Mouse (Mus musculus): ENCODE measurements around the gene Spin1.

DNA sequence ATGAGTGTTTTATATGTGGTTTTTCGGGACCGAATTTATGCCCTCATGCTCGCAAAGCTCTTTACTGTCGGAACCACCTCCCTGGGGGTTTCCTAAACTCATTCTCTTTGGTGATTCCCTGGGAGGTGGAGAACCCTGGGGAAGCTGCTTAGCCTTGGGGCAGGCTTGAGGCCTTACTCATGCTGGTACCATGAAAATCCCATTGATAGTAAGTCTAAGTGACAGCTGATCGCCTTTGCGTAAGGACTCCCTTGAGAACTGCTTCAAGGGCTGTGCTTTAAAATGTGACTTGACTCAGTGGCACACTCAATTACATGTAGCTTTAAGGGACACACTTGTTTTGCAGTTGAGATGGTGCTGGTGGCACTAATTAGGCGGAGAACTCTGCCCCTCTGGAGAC is 71.9 kb downstream of the Spin1 start:
- no peak for TF ChIP-seq EP300 (IDR thresholded peaks at IDR 0.05; ENCODE audit: low read depth)
- TF ChIP-seq CTCF (IDR thresholded peaks at IDR 0.05; ENCODE audit: low read depth) = no peak
